Mouse (Mus musculus) gastrocnemius, postnatal 4 days (tissue): ENCODE measurements around the gene Ms4a10. TPM values are rescaled to one million over a fixed set of nuclear protein-coding genes. Genes with fewer than 3 reads are reported as not detected.

Experiments
- DNase-seq, 2 experiments: peaks; one replicate each; pipeline ENCODE4 v3.0.0; 2021 to 2022; ENCODE audit warnings: low spot score in 2 of 2, mixed read lengths in 2 of 2
- total RNA-seq, 2 experiments: library from RNA; stranded (reverse); gene quantifications; 2 replicates each; pipeline ENCODE4 v1.2.3; 2021

The Ms4a10 gene
- total RNA-seq, 2 experiments from 2014 or later: 0.54 TPM; not detected in 1

GRCm38 (mm10) chr19:10959978-10960346, 14.5 kb downstream of the Ms4a10 start:
- DNase-seq: no peak

- peak in 1 of 2 experiments; percentile 40 for DNase-seq
These were observed 15.1 kb downstream of the Ms4a10 start for GRCm38 (mm10) chr19:10959085-10959977.

DNA sequence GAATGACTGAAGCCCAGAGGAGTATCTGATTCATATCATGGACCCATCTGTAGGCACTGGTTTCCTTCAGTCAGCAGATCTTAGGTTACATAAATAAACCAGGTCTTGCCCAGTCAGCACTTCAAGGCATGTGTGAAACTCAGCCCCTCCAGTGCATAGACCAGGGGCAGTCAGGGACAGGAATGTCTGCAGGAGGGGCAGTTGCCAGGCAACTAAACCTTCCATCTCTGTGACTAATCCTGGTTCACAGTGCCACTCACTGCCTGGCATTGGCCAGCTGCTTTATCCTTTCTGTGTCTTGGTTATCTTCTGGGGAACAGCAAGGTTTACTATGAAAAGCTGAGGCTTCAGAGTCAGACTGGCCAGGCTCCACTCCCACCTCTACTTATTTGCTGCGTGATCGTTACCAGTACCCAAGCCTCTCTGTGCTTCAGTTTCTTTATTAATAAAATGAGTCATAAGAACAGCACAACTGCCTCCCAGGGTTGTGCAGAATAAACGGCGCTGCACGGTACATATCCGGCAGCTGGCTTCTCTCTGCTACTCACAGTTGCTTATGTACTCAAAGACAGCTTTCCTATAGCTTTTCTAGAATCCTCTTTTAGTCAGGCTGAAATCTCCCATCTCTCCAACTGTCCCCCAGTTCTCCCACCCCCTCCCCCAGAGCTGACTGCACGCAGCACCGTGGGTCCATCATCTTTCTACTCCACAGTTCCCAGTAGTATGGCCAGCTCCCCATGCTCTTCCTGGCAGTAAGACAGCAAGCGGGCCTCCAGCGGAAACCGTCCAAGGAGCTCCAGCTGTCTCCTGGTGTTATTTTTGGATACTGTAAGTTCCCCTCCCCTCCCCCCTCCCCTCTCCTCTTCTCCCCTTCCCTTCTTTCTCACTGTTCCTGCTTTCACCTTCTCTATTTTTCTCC, 22.2 kb downstream of the Ms4a10 start:
- DNase-seq: peak in 1 of 2 experiments; percentile 65

DNA sequence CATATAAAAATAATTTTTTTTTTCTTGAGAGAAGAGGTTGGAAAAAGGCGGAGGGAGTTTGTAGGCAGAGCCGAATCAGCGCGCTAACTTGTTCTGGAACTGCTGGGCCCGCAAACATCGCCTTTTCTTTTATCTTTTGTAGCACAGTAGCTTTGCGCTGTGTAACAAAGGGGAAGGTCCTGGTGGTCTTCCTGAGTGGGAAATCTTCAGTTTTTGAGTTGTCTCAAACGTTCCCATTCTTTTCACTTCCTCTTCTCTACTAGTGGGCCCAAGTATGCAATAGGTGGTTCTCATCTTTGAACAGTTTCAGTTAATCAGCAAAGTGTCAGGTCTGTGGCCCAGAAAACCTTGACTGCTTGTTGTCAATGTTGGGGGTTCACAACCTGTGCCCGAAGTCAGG, 24.9 kb downstream of the Ms4a10 start:
- no peak for DNase-seq

- DNase-seq: peak; percentile 90 to 97
These were observed 25.4 kb downstream of the Ms4a10 start, which contains the start of gene Ccdc86 for GRCm38 (mm10) chr19:10949112-10949511. TSS of gene Ccdc86 (minus strand) at chr19:10949266.

- DNase-seq: peak in 1 of 2 experiments; percentile 25
These were observed 26.1 kb downstream of the Ms4a10 start for GRCm38 (mm10) chr19:10948416-10948815.

GRCm38 (mm10) chr19:10947219-10947618, 27.3 kb downstream of the Ms4a10 start:
- DNase-seq: no peak

DNA sequence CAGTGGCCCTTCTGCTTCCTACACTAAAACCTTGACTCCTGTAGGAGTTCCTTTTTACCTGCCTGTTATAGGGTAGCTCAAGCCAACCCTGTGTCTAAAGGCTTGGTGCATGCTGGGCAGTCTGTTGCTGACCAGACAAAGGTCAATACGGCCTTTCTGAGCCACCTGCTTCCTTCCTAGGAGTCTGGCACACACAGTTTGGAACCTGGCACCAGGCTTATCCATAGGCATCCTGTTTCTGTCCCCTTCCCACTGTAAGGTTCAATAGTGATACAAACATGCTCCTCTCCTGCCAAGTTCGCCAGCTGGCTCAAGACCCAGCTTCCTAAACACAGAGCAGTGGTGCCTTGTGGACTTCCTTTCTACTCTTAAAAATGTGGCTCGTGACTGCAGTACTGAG, 28.0 kb downstream of the Ms4a10 start:
- no peak for DNase-seq

GRCm38 (mm10) chr19:10943955-10944354, 30.5 kb downstream of the Ms4a10 start:
- DNase-seq: no peak

GRCm38 (mm10) chr19:10940801-10941457, 33.5 kb downstream of the Ms4a10 start:
- DNase-seq: no peak

DNA sequence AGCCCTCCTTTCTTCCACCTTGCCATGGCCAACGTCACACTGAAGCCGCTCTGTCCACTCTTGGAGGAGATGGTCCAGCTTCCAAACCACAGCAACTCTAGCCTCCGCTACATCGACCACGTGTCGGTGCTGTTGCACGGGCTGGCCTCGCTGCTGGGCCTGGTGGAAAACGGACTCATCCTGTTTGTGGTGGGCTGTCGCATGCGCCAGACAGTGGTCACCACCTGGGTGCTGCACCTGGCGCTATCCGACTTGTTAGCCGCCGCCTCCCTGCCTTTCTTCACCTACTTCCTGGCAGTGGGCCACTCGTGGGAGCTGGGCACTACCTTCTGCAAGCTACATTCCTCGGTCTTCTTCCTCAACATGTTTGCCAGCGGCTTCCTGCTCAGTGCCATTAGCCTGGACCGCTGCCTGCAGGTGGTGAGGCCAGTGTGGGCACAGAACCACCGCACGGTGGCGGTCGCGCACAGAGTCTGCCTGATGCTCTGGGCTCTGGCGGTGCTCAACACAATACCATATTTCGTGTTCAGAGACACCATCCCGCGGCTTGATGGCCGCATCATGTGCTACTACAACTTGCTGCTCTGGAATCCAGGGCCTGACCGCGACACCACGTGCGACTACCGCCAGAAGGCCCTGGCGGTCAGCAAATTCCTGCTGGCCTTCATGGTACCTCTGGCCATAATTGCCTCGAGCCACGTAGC, 34.2 kb downstream of the Ms4a10 start:
- DNase-seq: peak in 1 of 2 experiments; percentile 54

DNA sequence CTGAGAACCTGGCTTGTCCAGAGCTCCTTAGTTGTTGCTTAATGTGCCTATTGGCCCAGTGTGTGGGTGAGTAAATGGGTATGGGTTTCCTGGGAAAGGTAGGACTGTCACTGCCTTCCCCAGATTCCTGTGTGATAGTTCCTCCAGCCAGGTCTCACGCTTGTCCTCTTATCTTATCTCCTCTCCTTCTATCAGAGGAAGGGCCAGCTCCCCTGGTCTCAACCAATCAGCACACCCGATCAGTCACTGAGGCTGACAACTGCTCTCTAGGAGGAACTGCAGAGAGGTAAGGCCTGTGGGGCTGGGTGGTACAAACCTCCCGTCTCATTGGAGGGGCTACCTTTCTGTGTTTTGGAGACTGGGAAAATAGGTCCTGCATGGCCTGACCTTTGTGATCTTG, 35.7 kb downstream of the Ms4a10 start:
- no peak for DNase-seq

- no peak for DNase-seq
These were observed 37.3 kb downstream of the Ms4a10 start, which contains the start of gene Ptgdr2 for GRCm38 (mm10) chr19:10937110-10937563. TSS of gene Ptgdr2 (plus strand) at chr19:10937160.

GRCm38 (mm10) chr19:10936077-10936476, 38.4 kb downstream of the Ms4a10 start:
- DNase-seq: no peak

GRCm38 (mm10) chr19:10935029-10935428, 39.4 kb downstream of the Ms4a10 start:
- DNase-seq: no peak

DNA sequence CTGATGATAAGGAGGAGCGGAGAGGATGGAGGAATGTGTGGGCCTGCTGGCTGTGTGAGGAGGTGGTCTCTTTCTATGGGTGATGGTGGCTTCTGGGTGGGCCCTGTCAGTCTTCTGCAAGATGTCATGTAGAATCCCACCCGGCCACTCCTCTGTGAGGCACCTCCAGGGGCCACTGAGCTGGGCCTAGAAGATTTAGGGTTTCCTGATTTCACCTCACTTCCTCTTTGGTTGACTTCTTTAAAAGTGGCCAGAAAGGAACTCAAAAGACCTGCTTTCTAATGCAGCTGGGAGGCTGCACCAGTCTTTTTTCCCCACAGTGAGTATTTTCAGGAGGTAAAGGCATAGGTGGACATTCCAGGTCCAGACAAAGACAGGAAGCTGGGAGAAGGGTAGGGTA, 43.8 kb downstream of the Ms4a10 start:
- no peak for DNase-seq

- no peak for DNase-seq
These were observed 47.8 kb downstream of the Ms4a10 start for GRCm38 (mm10) chr19:10926666-10927065.

DNA sequence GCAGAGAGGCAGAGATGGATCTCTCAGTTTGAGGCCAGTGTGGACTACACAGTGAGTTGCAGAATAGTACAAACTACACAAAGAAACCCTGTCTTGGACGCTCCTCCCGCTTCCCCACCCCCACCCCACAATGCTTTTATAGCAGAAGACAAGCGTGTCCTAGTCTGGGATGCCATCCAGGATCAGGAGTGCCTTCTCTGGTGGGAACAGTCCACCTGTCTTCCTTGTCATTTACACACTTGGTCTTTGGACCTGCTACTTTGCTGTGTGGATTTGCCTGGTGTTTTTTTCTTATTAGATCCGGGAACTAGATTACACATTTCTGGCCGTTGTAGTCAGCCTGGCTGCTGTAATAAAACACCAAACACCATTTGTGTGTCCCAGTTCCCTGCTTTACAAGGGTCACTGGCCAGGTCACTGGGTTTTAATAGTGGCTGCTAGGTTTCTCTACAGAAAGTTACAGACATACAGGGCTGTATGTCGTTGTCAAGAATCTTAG, 48.3 kb downstream of the Ms4a10 start:
- DNase-seq: no peak

DNA sequence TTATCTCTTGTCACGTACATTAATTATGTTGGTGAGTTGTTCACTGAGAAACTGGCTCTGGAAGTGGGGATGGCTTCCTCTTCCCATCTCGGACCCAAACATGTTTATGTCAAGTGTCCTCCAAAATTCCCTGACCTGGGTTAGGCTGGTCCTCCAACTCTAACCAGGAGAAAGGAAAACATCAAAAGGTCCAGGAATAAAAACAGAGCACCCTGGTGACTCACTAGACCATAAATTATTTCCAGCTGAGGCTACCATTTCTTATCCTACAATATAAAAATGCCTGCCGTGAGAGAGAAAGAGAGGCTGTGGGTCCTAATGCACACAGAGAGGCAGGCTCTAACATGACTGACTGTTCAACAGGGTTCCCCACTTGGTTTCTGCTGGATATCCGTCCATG, 50.2 kb downstream of the Ms4a10 start:
- DNase-seq: no peak

GRCm38 (mm10) chr19:10921058-10921457, 53.4 kb downstream of the Ms4a10 start:
- DNase-seq: no peak
